Mouse (Mus musculus): ENCODE results near the gene Scaper.

- TF ChIP-seq CTCF (IDR thresholded peaks at IDR 0.05; ENCODE audit: borderline replicate concordance, control insufficient read depth, extremely low read depth, insufficient read depth, low read length, poor library complexity) = no peak
- no peak for TF ChIP-seq POLR2A (IDR thresholded peaks at IDR 0.05; ENCODE audit: control insufficient read depth, extremely low read depth, insufficient read depth, low read length, poor library complexity)
Observed at GRCm38 (mm10) chr9:55540888-55541287, 397.0 kb downstream of the Scaper start.

Data from thymus, adult 2 months (tissue).